Mouse (Mus musculus) ES-Bruce4 (cell line): ENCODE data around the gene Cdk17. TPM values are rescaled to one million over a fixed set of nuclear protein-coding genes. Genes with fewer than 3 reads are reported as not detected.
A peak's percentile ranks its signal among the peaks of the same experiment; 100 is the strongest.

Experiments
- H3K27ac ChIP-seq: 2 replicates; pipeline ENCODE4 v1.5.1; 2012; ENCODE audit warnings: low read length, inconsistent platforms; ENCODE audit not compliant: insufficient read depth
- H3K27me3 ChIP-seq: 2 replicates; pipeline ENCODE4 v1.6.1; 2012; ENCODE audit warnings: mild to moderate bottlenecking, low read length, inconsistent platforms; ENCODE audit not compliant: control insufficient read depth, poor library complexity, insufficient read depth, severe bottlenecking
- H3K36me3 ChIP-seq: 2 replicates; pipeline ENCODE4 v1.6.1; 2012; ENCODE audit warnings: inconsistent platforms, mild to moderate bottlenecking, low read length, moderate library complexity; ENCODE audit not compliant: control insufficient read depth, poor library complexity, insufficient read depth, severe bottlenecking
- H3K4me1 ChIP-seq: one replicate; pipeline ENCODE4 v1.8.1; 2011; ENCODE audit warnings: low read length; ENCODE audit not compliant: control insufficient read depth, insufficient read depth
- H3K4me3 ChIP-seq: 2 replicates; pipeline ENCODE4 v1.5.1; 2011; ENCODE audit warnings: low read depth, mild to moderate bottlenecking, low read length
- H3K9ac ChIP-seq: 2 replicates; pipeline ENCODE4 v1.6.1; 2012; ENCODE audit warnings: low read depth, mild to moderate bottlenecking, inconsistent platforms; ENCODE audit not compliant: poor library complexity, severe bottlenecking
- H3K9me3 ChIP-seq: replicated peaks from 2 replicates; pipeline ENCODE4 v1.6.1; 2012; ENCODE audit warnings: mild to moderate bottlenecking, low read length, inconsistent platforms; ENCODE audit not compliant: control insufficient read depth, poor library complexity, insufficient read depth, severe bottlenecking
- CTCF ChIP-seq: IDR thresholded peaks from one replicate; pipeline ENCODE4 v1.8.1; 2011; ENCODE audit warnings: low read depth, low read length
- EP300 ChIP-seq: IDR thresholded peaks from 2 replicates; pipeline ENCODE4 v1.6.1; 2011; ENCODE audit warnings: low read depth, low read length; ENCODE audit not compliant: insufficient read depth
- POLR2A ChIP-seq: IDR thresholded peaks from one replicate; pipeline ENCODE4 v1.8.1; 2011; ENCODE audit warnings: low read length; ENCODE audit not compliant: insufficient read depth
- polyA plus RNA-seq: library from polyadenylated mRNA; stranded (reverse); fragments of >200 nt; gene quantifications from 2 replicates; pipeline ENCODE4 v1.2.4, GENCODE M21; 2011; ENCODE audit warnings: low read depth; ENCODE audit not compliant: missing spikeins, insufficient read depth, insufficient read length

Gene Cdk17
- polyA plus RNA-seq, 1 experiment = 44.2 TPM

GRCm38 (mm10) chr10:93291352-93291751 lies 130.7 kb downstream of the Cdk17 start:
- no peaks in the 10 kb centered on the region for H3K36me3 ChIP-seq
- H3K9me3 ChIP-seq = no peaks in the 10 kb centered on the region
- no peak overlapping the region for H3K9ac ChIP-seq
- TF ChIP-seq POLR2A (no peak), EP300 (no peak), CTCF (peak; percentile 92)
- H3K4me1 ChIP-seq = peaks cover 5% of the 10 kb centered on the region
- H3K4me3 ChIP-seq = no peak overlapping the region
- H3K27me3 ChIP-seq = no peaks in the 10 kb centered on the region
- no peak overlapping the region for H3K27ac ChIP-seq

GRCm38 (mm10) chr10:93291843-93292242 lies 131.2 kb downstream of the Cdk17 start:
- Histone ChIP-seq H3K27ac (no peak overlapping the region), H3K27me3 (no peaks in the 10 kb centered on the region)
- TF ChIP-seq POLR2A = no peak
- TF ChIP-seq CTCF = peak; percentile 91

GRCm38 (mm10) chr10:93293621-93294020 lies 132.9 kb downstream of the Cdk17 start:
- Histone ChIP-seq H3K9ac (no peak overlapping the region), H3K4me1 (peaks cover 15% of the 10 kb centered on the region), H3K4me3 (no peak overlapping the region), H3K27me3 (no peaks in the 10 kb centered on the region), H3K36me3 (no peaks in the 10 kb centered on the region), H3K9me3 (no peaks in the 10 kb centered on the region), H3K27ac (no peak overlapping the region)
- no peak for TF ChIP-seq EP300
- no peak for TF ChIP-seq CTCF
- no peak for TF ChIP-seq POLR2A

More at GRCm38 (mm10) chr10:93291843-93292242, 131.2 kb downstream of the Cdk17 start:
- Histone ChIP-seq H3K9me3 (no peaks in the 10 kb centered on the region), H3K4me1 (peaks cover 7% of the 10 kb centered on the region), H3K9ac (no peak overlapping the region), H3K4me3 (no peak overlapping the region), H3K36me3 (no peaks in the 10 kb centered on the region)

GRCm38 (mm10) chr10:93294547-93295219 lies 134.0 kb downstream of the Cdk17 start:
- Histone ChIP-seq H3K4me1 (peaks cover 15% of the 10 kb centered on the region), H3K27me3 (no peaks in the 10 kb centered on the region), H3K4me3 (peak overlapping the region; percentile 6; the same call in 1 of the 2 replicates), H3K9ac (peak overlapping the region; percentile 49; the same call in 1 of the 2 replicates), H3K36me3 (no peaks in the 10 kb centered on the region), H3K27ac (peak overlapping the region; percentile 64), H3K9me3 (no peaks in the 10 kb centered on the region)
- TF ChIP-seq CTCF = no peak
- TF ChIP-seq POLR2A = no peak

- no peak overlapping the region for H3K27ac ChIP-seq
- no peaks in the 10 kb centered on the region for H3K27me3 ChIP-seq
- 0 out of 2 replicates have a peak overlapping the region, but pooled peaks have one; percentile 22 for H3K9ac ChIP-seq
Observed at GRCm38 (mm10) chr10:93297774-93298173, 137.1 kb downstream of the Cdk17 start.

GRCm38 (mm10) chr10:93298208-93298607 lies 137.5 kb downstream of the Cdk17 start:
- Histone ChIP-seq H3K9ac (0 out of 2 replicates have a peak overlapping the region, but pooled peaks have one; percentile 22), H3K4me1 (peaks cover 16% of the 10 kb centered on the region), H3K4me3 (0 out of 2 replicates have a peak overlapping the region, but pooled peaks have one; percentile 13), H3K9me3 (no peaks in the 10 kb centered on the region), H3K36me3 (no peaks in the 10 kb centered on the region), H3K27me3 (no peaks in the 10 kb centered on the region), H3K27ac (peak overlapping the region; percentile 78)
- TF ChIP-seq POLR2A (no peak), EP300 (no peak), CTCF (no peak)

More at GRCm38 (mm10) chr10:93297774-93298173, 137.1 kb downstream of the Cdk17 start:
- Histone ChIP-seq H3K4me1 (peaks cover 16% of the 10 kb centered on the region), H3K4me3 (no peak overlapping the region), H3K9me3 (no peaks in the 10 kb centered on the region), H3K36me3 (no peaks in the 10 kb centered on the region)
- no peak for TF ChIP-seq POLR2A
- 0 out of 2 replicates have a peak, but pooled peaks have one; percentile 55 for TF ChIP-seq EP300
